Mouse (Mus musculus): ENCODE measurements around the gene Cuta. TPM values are rescaled to one million over a fixed set of nuclear protein-coding genes. Genes with fewer than 3 reads are reported as not detected.
"Not testable (repeated sequence)": the region's sequence is repeated elsewhere in the genome, so short reads cannot be mapped to it uniquely, and the experiment has no call there.

Cuta gene
- 235 and 251 TPM in 2 replicates for polyA plus RNA-seq (2012; rRNA removed)

DNA sequence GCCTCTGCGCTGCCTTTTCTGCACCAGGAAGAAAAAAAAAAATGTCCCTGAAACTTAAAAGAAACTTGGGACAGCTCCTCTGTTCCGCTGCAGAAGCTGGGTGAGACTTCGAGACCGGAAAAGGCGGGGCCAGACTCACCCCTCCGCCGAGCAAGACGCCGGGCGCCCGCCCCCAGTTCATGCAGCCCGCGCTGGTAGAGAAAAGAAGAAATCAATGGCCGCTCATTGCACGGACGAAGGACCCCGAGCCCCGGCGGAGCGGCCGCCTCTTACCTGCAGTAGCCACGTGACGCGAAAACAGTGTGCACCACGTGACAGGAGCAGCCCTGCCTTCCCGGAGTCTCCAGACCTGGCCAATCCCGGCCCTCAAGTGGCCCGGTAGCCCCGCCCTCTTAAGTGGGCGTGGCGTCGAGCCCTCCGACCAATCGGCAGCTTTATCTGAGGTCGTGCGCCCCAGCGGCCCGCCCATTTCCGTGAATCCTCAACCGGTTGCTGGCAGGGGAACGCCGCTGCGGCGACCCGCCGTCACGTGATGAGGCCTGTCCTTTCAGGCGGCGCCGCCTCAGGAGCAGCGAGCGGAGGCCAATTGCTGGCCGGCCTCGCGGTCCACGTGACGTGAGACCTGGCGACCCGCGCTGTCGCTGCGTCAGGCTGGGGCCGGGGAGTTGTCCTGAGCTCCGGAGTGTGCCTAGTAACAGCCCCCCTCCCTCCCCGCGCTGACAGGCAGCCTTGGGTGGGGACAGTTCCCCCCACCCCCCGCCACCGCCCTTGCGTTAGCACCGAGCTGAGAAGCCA lies at the start of gene Cuta:
Gene Cuta (minus strand): TSS at position 392 of the 795 bp plus-strand sequence.
- H3K27ac ChIP-seq (ENCODE audit: control insufficient read depth, insufficient read depth, low read length), result peak within 1 kb of the TSS; percentile 78
- H3K4me1 ChIP-seq (replicated peaks; ENCODE audit: control insufficient read depth, insufficient read depth, low read length), result peaks cover 27% of the 10 kb centered on the region
- 0 out of 2 replicates have a peak, but pooled peaks have one; percentile 39 for TF ChIP-seq CTCF (IDR thresholded peaks at IDR 0.05; ENCODE audit: borderline replicate concordance, control insufficient read depth, extremely low read depth, insufficient read depth, low read length, poor library complexity)
- TF ChIP-seq POLR2A (IDR thresholded peaks at IDR 0.05; ENCODE audit: control insufficient read depth, extremely low read depth, insufficient read depth, low read length, poor library complexity), result peak; percentile 72
- H3K4me3 ChIP-seq (ENCODE audit: control insufficient read depth, insufficient read depth, low read length), result peak within 1 kb of the TSS; percentile 59
- no peaks in the 10 kb centered on the region; the same call in 1 of the 2 replicates for H3K36me3 ChIP-seq (ENCODE audit: control insufficient read depth, insufficient read depth, low read length)
- under 1% methylated on average over 70 of the region's 70 CpGs for WGBS
- peak; percentile 99 for DNase-seq
- no peaks in the 10 kb centered on the region for H3K27me3 ChIP-seq (ENCODE audit: control insufficient read depth, insufficient read depth, low read length)

DNA sequence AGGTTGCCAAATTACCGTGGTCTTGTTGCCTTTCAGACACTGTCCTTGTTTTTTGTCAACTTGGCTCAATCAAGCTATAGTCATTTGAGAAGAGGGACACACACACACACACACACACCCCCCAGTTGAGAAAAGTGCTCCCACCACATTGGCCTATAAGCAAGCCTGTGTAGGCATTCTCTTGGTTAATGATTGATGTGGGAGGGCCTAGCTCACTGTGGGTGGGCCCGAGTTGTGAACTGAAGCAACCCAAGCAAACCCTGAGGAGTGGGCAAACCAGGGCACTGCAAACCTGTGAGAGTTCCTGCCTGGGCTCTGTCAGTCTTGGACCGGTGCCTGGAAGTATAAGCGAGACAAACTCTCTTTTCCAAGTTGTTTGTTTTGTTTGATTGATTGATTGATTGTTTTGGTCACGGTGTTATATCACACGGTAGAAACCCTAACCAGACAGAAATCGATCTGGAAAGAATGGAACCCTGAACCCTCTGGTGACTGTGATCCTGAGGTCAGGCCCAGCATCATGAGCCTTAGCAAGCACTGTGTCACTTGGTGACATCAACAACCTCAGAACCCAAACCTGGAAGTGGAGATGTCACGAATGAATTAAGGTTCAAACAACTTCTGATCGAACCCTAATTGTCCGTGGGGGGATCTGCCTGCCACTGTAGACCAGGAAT lies 46.3 kb upstream of the Cuta start:
- WGBS, result 96% methylated on average over 10 of the region's 10 CpGs
- Histone ChIP-seq H3K4me3 (ENCODE audit: control insufficient read depth, insufficient read depth, low read length) (no peak overlapping the region), H3K27me3 (ENCODE audit: control insufficient read depth, insufficient read depth, low read length) (no peaks in the 10 kb centered on the region), H3K36me3 (ENCODE audit: control insufficient read depth, insufficient read depth, low read length) (no peaks in the 10 kb centered on the region), H3K27ac (ENCODE audit: control insufficient read depth, insufficient read depth, low read length) (no peak overlapping the region), H3K4me1 (replicated peaks; ENCODE audit: control insufficient read depth, insufficient read depth, low read length) (peaks cover 28% of the 10 kb centered on the region)
- DNase-seq, result no peak
- TF ChIP-seq CTCF (IDR thresholded peaks at IDR 0.05; ENCODE audit: borderline replicate concordance, control insufficient read depth, extremely low read depth, insufficient read depth, low read length, poor library complexity), result no peak
- no peak for TF ChIP-seq POLR2A (IDR thresholded peaks at IDR 0.05; ENCODE audit: control insufficient read depth, extremely low read depth, insufficient read depth, low read length, poor library complexity)

DNA sequence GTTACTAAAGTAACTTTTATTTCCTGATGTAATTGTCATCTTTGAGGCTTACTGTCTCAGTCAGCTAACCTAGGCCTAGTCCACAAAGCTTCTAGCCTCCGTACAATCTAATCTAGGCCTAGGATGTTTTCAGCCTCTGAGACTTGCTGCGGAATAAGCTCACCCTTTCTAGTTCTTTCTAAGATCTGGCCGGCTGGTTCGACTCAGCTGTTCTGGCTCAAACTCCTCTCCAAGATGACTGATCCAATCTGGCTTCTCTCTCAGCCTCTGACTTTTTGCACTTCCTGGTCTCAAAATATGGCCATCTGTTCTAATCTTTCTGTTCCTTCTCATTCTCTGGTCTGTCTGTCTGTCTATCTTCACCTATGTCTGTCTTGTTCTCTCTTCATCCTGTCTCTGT lies 44.0 kb upstream of the Cuta start:
- WGBS, result 94% methylated on average over 4 of the region's 4 CpGs
- Histone ChIP-seq H3K36me3 (ENCODE audit: control insufficient read depth, insufficient read depth, low read length) (no peaks in the 10 kb centered on the region), H3K4me1 (replicated peaks; ENCODE audit: control insufficient read depth, insufficient read depth, low read length) (peaks cover 20% of the 10 kb centered on the region), H3K4me3 (ENCODE audit: control insufficient read depth, insufficient read depth, low read length) (no peak overlapping the region), H3K27ac (ENCODE audit: control insufficient read depth, insufficient read depth, low read length) (no peak overlapping the region), H3K27me3 (ENCODE audit: control insufficient read depth, insufficient read depth, low read length) (no peaks in the 10 kb centered on the region)
- TF ChIP-seq POLR2A (IDR thresholded peaks at IDR 0.05; ENCODE audit: control insufficient read depth, extremely low read depth, insufficient read depth, low read length, poor library complexity) (no peak), CTCF (IDR thresholded peaks at IDR 0.05; ENCODE audit: borderline replicate concordance, control insufficient read depth, extremely low read depth, insufficient read depth, low read length, poor library complexity) (no peak)
- no peak for DNase-seq

GRCm38 (mm10) chr17:26981050-26981449 lies 41.7 kb upstream of the Cuta start:
- Histone ChIP-seq H3K27ac (ENCODE audit: control insufficient read depth, insufficient read depth, low read length) (peak overlapping the region; percentile 98), H3K4me1 (replicated peaks; ENCODE audit: control insufficient read depth, insufficient read depth, low read length) (peaks cover 24% of the 10 kb centered on the region), H3K4me3 (ENCODE audit: control insufficient read depth, insufficient read depth, low read length) (no peak overlapping the region), H3K27me3 (ENCODE audit: control insufficient read depth, insufficient read depth, low read length) (no peaks in the 10 kb centered on the region), H3K36me3 (ENCODE audit: control insufficient read depth, insufficient read depth, low read length) (peaks cover 8% of the 10 kb centered on the region; the same call in 1 of the 2 replicates)
- peak; percentile 50 for DNase-seq
- TF ChIP-seq POLR2A (IDR thresholded peaks at IDR 0.05; ENCODE audit: control insufficient read depth, extremely low read depth, insufficient read depth, low read length, poor library complexity), result no peak
- TF ChIP-seq CTCF (IDR thresholded peaks at IDR 0.05; ENCODE audit: borderline replicate concordance, control insufficient read depth, extremely low read depth, insufficient read depth, low read length, poor library complexity), result no peak
- WGBS, result 3% methylated on average over 2 of the region's 2 CpGs

DNA sequence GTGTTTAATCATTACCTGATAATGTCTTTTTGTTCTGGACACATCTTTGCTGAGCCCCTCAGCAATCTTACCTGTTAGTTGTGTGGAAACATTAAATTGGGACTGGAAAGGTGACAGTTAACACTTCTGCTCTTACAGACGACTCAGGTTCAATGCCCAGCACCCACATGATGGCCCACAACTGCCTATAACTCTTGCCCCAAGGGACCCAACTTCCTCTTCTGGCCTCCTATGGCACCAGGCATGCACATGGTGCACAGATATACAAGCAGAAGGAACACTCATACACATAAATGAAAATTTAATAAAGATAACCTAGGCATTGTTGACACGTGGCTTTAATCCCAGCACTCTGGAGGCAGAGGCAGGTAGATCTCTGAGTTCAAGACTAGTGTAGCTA lies 40.1 kb upstream of the Cuta start:
- Histone ChIP-seq H3K27me3 (ENCODE audit: control insufficient read depth, insufficient read depth, low read length) (no peaks in the 10 kb centered on the region), H3K4me3 (ENCODE audit: control insufficient read depth, insufficient read depth, low read length) (no peak overlapping the region), H3K4me1 (replicated peaks; ENCODE audit: control insufficient read depth, insufficient read depth, low read length) (peaks cover 31% of the 10 kb centered on the region), H3K36me3 (ENCODE audit: control insufficient read depth, insufficient read depth, low read length) (peaks cover 12% of the 10 kb centered on the region; the same call in 1 of the 2 replicates), H3K27ac (ENCODE audit: control insufficient read depth, insufficient read depth, low read length) (peak overlapping the region; percentile 54; the same call in 1 of the 2 replicates)
- TF ChIP-seq POLR2A (IDR thresholded peaks at IDR 0.05; ENCODE audit: control insufficient read depth, extremely low read depth, insufficient read depth, low read length, poor library complexity), result no peak
- no peak for TF ChIP-seq CTCF (IDR thresholded peaks at IDR 0.05; ENCODE audit: borderline replicate concordance, control insufficient read depth, extremely low read depth, insufficient read depth, low read length, poor library complexity)
- DNase-seq, result no peak
- WGBS, result 52% methylated on average over 2 of the region's 2 CpGs

DNA sequence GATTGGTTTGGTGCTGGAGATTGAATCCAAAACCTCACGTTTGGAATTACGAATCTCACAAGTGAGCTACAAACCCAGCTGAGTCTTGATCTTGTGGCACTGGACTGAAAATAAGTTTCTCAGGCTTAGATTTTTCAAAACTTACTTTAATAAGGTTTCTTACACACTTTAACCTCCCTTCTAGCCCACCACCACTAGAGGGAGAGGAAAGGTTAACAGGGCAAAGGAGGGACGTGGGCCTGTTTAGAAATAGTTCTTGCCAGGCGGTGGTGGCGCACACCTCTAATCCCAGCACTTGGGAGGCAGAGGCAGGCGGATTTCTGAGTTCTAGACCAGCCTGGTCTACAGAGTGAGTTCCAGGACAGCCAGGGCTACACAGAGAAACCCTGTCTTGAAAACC lies 38.0 kb upstream of the Cuta start:
- Histone ChIP-seq H3K4me1 (replicated peaks; ENCODE audit: control insufficient read depth, insufficient read depth, low read length) (peaks cover 37% of the 10 kb centered on the region), H3K36me3 (ENCODE audit: control insufficient read depth, insufficient read depth, low read length) (peaks cover 12% of the 10 kb centered on the region; the same call in 1 of the 2 replicates)
- not testable (repeated sequence) for H3K27me3 ChIP-seq (ENCODE audit: control insufficient read depth, insufficient read depth, low read length); H3K27ac ChIP-seq (ENCODE audit: control insufficient read depth, insufficient read depth, low read length); H3K4me3 ChIP-seq (ENCODE audit: control insufficient read depth, insufficient read depth, low read length); DNase-seq
- 90% methylated on average over 6 of the region's 6 CpGs for WGBS

Measured in thymus, adult 2 months (tissue).